Comparison of ENCODE assay signal across 9 mouse cellular contexts in the genomic region with DNA sequence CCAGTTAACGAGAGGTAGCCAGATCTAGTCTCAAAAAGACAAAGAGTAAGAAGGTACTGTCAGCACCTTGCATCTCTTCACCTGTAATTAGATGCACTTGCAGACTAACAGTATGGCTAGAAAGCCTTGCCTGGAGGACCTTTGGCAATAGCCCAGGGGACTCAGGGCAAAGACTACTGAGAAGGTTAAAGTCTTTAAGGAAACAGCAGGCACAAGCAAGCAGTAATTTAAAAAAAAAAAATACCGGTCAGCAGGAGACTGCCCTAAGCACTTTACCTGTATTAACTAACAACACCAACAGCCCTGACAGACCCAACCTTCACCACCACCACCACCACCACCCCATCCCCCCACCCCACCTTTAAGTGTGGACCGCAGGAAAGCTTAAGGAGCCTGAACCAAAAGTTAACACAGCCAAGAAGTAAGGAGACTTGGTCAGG. TPM values are rescaled to one million over a fixed set of nuclear protein-coding genes. Genes with fewer than 3 reads are reported as not detected.
DNase-seq lines count a peak whose midpoint lies in the region; ATAC-seq and TF ChIP-seq lines count a peak whose summit lies in the region.
"Not testable (repeated sequence)": the region's sequence is repeated elsewhere in the genome, so short reads cannot be mapped to it uniquely, and the experiment has no call there.
"Had no signal": no experiment of that assay in that cellular context is flagged by ENCODE, and none has a peak within 500 bp of the region (broad histone marks: within the 10 kb centered on the region; RNA-seq: fewer than 3 reads in every experiment).

TSS of gene Gm5475 (plus strand) at position 390 of the 440 bp plus-strand sequence.

- H3K79me2 ChIP-seq in heart, adult 2 months (replicated peaks; ENCODE audit: control insufficient read depth, insufficient read depth, low read length): not testable (repeated sequence)
- peaks cover 25% of the 10 kb centered on the region for H3K79me2 ChIP-seq in liver, adult 2 months (ENCODE audit: control insufficient read depth, insufficient read depth, low read length)

- peak within 1 kb of the TSS; percentile 93 for H3K4me3 ChIP-seq in E14TG2a.4 (replicated peaks; ENCODE audit: low read length)
- H3K4me3 ChIP-seq in embryonic facial prominence, embryonic 13.5 days: peak within 1 kb of the TSS; percentile 93
- H3K4me3 ChIP-seq in heart, adult 2 months: peak within 1 kb of the TSS; percentile 83
- H3K4me3 ChIP-seq in hindbrain, embryonic 15.5 days: peak within 1 kb of the TSS; percentile 93
- H3K4me3 ChIP-seq in kidney, embryonic 16.5 days (ENCODE audit: low read length): peak within 1 kb of the TSS; percentile 81
- peak within 1 kb of the TSS; percentile 74 for H3K4me3 ChIP-seq in liver, adult 2 months (ENCODE audit: insufficient read depth, low read depth, low read length)
- H3K4me3 ChIP-seq in megakaryocyte, embryonic 14.5 days (replicated peaks): peak within 1 kb of the TSS; percentile 96
- peak within 1 kb of the TSS; percentile 65 for H3K4me3 ChIP-seq in neural tube, embryonic 15.5 days (replicated peaks)

- intact Hi-C loops in heart, adult 2 months (cut with DNase I): loop anchor here (5.0 kb wide), 1 partner anchor 36 kb away; no protein-coding TSS in a partner anchor

- DNase-seq in heart, adult 2 months: not testable (repeated sequence)
- peak; percentile 67 for DNase-seq in liver, adult 2 months (ENCODE audit: extremely low read depth, low read depth, low spot score)

- not testable (repeated sequence) for H3K36me3 ChIP-seq in E14TG2a.4 (ENCODE audit: insufficient read depth, low read length); embryonic facial prominence, embryonic 13.5 days; heart, adult 2 months (ENCODE audit: control insufficient read depth, insufficient read depth, low read length); hindbrain, embryonic 15.5 days; kidney, embryonic 16.5 days (ENCODE audit: insufficient read depth, low read length); liver, adult 2 months (ENCODE audit: control insufficient read depth, insufficient read depth, low read length); megakaryocyte, embryonic 14.5 days (replicated peaks; ENCODE audit: low read length); neural tube, embryonic 15.5 days

- H3K9me3 ChIP-seq in E14TG2a.4 (ENCODE audit: low read length); embryonic facial prominence, embryonic 13.5 days; hindbrain, embryonic 15.5 days; kidney, embryonic 16.5 days (ENCODE audit: low read length); neural tube, embryonic 15.5 days (replicated peaks): not testable (repeated sequence)
- peaks cover 10% of the 10 kb centered on the region; the same call in 1 of the 2 replicates for H3K9me3 ChIP-seq in megakaryocyte, embryonic 14.5 days

- ATAC-seq in embryonic facial prominence, embryonic 13.5 days (ENCODE audit: insufficient number of reproducible peaks, insufficient read depth, low FRiP score, low TSS enrichment, low read depth); hindbrain, embryonic 15.5 days (ENCODE audit: low FRiP score, low read depth); kidney, embryonic 16.5 days (ENCODE audit: low FRiP score, low TSS enrichment); neural tube, embryonic 15.5 days (ENCODE audit: low FRiP score): not testable (repeated sequence)

- not testable (repeated sequence) for TF ChIP-seq POLR2A in heart, adult 2 months (IDR thresholded peaks at IDR 0.05; ENCODE audit: insufficient read depth, low read depth, low read length); liver, adult 2 months (IDR thresholded peaks at IDR 0.05; ENCODE audit: extremely low read depth, insufficient read depth, low read length)

- peak within 1 kb of the TSS; percentile 91 for H3K9ac ChIP-seq in embryonic facial prominence, embryonic 13.5 days
- peak within 1 kb of the TSS; percentile 87 for H3K9ac ChIP-seq in heart, adult 2 months (ENCODE audit: low read depth, low read length)
- H3K9ac ChIP-seq in hindbrain, embryonic 15.5 days: peak within 1 kb of the TSS; percentile 87
- H3K9ac ChIP-seq in kidney, embryonic 16.5 days (replicated peaks; ENCODE audit: low read length): peak within 1 kb of the TSS; percentile 89
- peak within 1 kb of the TSS; percentile 90 for H3K9ac ChIP-seq in liver, adult 2 months (ENCODE audit: low read depth, low read length)
- H3K9ac ChIP-seq in neural tube, embryonic 15.5 days (replicated peaks): peak within 1 kb of the TSS; percentile 62

- WGBS in embryonic facial prominence, embryonic 13.5 days: 18% methylated on average over 3 of the region's 3 CpGs
- 24% methylated on average over 3 of the region's 3 CpGs for WGBS in heart, adult 2 months
- WGBS in hindbrain, embryonic 15.5 days: 28% methylated on average over 3 of the region's 3 CpGs
- WGBS in kidney, embryonic 16.5 days: 23% methylated on average over 3 of the region's 3 CpGs
- WGBS in liver, adult 2 months: 6% methylated on average over 3 of the region's 3 CpGs
- 35% methylated on average over 3 of the region's 3 CpGs for WGBS in neural tube, embryonic 15.5 days

- peak within 1 kb of the TSS; percentile 11; the same call in 1 of the 2 replicates for H3K27ac ChIP-seq in embryonic facial prominence, embryonic 13.5 days
- H3K27ac ChIP-seq in heart, adult 2 months: peak within 1 kb of the TSS; percentile 74
- H3K27ac ChIP-seq in hindbrain, embryonic 15.5 days (replicated peaks): peak within 1 kb of the TSS; percentile 36
- peak within 1 kb of the TSS; percentile 70 for H3K27ac ChIP-seq in kidney, embryonic 16.5 days (ENCODE audit: low read length)
- H3K27ac ChIP-seq in liver, adult 2 months (replicated peaks; ENCODE audit: insufficient read depth, low read depth, low read length): peak within 1 kb of the TSS; percentile 60
- peak within 1 kb of the TSS; percentile 69 for H3K27ac ChIP-seq in neural tube, embryonic 15.5 days (replicated peaks)

- H3K27me3 ChIP-seq in E14TG2a.4 (ENCODE audit: insufficient read depth, low read length): peaks cover 29% of the 10 kb centered on the region
- H3K27me3 ChIP-seq in embryonic facial prominence, embryonic 13.5 days: peaks cover 16% of the 10 kb centered on the region
- H3K27me3 ChIP-seq in heart, adult 2 months (ENCODE audit: control insufficient read depth, insufficient read depth, low read length); kidney, embryonic 16.5 days (ENCODE audit: insufficient read depth, low read length); liver, adult 2 months (ENCODE audit: control insufficient read depth, insufficient read depth, low read length): not testable (repeated sequence)
- H3K27me3 ChIP-seq in hindbrain, embryonic 15.5 days: peaks cover 15% of the 10 kb centered on the region
- peaks cover 30% of the 10 kb centered on the region for H3K27me3 ChIP-seq in megakaryocyte, embryonic 14.5 days (replicated peaks)
- peaks cover 23% of the 10 kb centered on the region for H3K27me3 ChIP-seq in neural tube, embryonic 15.5 days (replicated peaks)

- TF ChIP-seq CTCF in E14TG2a.4 (conservative IDR thresholded peaks at IDR 0.05; ENCODE audit: low read length); heart, adult 2 months (IDR thresholded peaks at IDR 0.05); liver, adult 2 months (IDR thresholded peaks at IDR 0.05; ENCODE audit: low read depth, low read length): not testable (repeated sequence)

- peaks cover 46% of the 10 kb centered on the region for H3K4me1 ChIP-seq in E14TG2a.4 (replicated peaks; ENCODE audit: low read depth, low read length)
- H3K4me1 ChIP-seq in embryonic facial prominence, embryonic 13.5 days: peaks cover 63% of the 10 kb centered on the region
- H3K4me1 ChIP-seq in heart, adult 2 months (ENCODE audit: control insufficient read depth, insufficient read depth, low read length): not testable (repeated sequence)
- peaks cover 46% of the 10 kb centered on the region for H3K4me1 ChIP-seq in hindbrain, embryonic 15.5 days (replicated peaks)
- peaks cover 49% of the 10 kb centered on the region for H3K4me1 ChIP-seq in kidney, embryonic 16.5 days (ENCODE audit: insufficient read depth, low read length)
- H3K4me1 ChIP-seq in liver, adult 2 months (ENCODE audit: control insufficient read depth, insufficient read depth, low read length): peaks cover 20% of the 10 kb centered on the region
- peaks cover 66% of the 10 kb centered on the region for H3K4me1 ChIP-seq in megakaryocyte, embryonic 14.5 days
- H3K4me1 ChIP-seq in neural tube, embryonic 15.5 days: peaks cover 49% of the 10 kb centered on the region

- TF ChIP-seq EP300 in heart, adult 2 months (IDR thresholded peaks at IDR 0.05; ENCODE audit: insufficient read depth, low read depth, low read length): not testable (repeated sequence)

- peak within 1 kb of the TSS; percentile 98 for H3K4me2 ChIP-seq in embryonic facial prominence, embryonic 13.5 days
- peak within 1 kb of the TSS; percentile 95 for H3K4me2 ChIP-seq in hindbrain, embryonic 15.5 days
- peak within 1 kb of the TSS; percentile 96 for H3K4me2 ChIP-seq in kidney, embryonic 16.5 days (replicated peaks; ENCODE audit: low read depth, low read length)
- H3K4me2 ChIP-seq in neural tube, embryonic 15.5 days: peak within 1 kb of the TSS; percentile 93

RNA-seq across cellular contexts. Expression of gene Gm5475, which starts in this region (rescaled TPM):
- 0.10 TPM in 1 of 2 replicates, not detected in the other for polyA plus RNA-seq in embryonic facial prominence, embryonic 13.5 days (2015; fragmentation: Nextera tagmentation; extraction: Ambion mirVana)
- not detected for total RNA-seq in heart, adult 2 months (2021)
- polyA plus RNA-seq in heart, adult 2 months (2012; rRNA removed): not detected in 2 replicates
- polyA plus RNA-seq in hindbrain, embryonic 15.5 days (2015; fragmentation: Nextera tagmentation; extraction: Ambion mirVana): 0.18 and 0.19 TPM in 2 replicates
- 0.19 and 0.22 TPM in 2 replicates for polyA plus RNA-seq in kidney, embryonic 16.5 days (2015; fragmentation: Nextera tagmentation; extraction: Ambion mirVana)
- total RNA-seq in liver, adult 2 months (2014; rRNA removed): not detected in 2 replicates
- not detected in 2 replicates for polyA plus RNA-seq in liver, adult 2 months (2012; rRNA removed)
- not detected in 2 replicates for polyA plus RNA-seq in megakaryocyte, embryonic 14.5 days (2012; ENCODE audit: insufficient read depth, low replicate concordance)
- polyA plus RNA-seq in neural tube, embryonic 15.5 days (2015; fragmentation: Nextera tagmentation; extraction: Ambion mirVana): 0.08 and 0.23 TPM in 2 replicates
- total RNA-seq: heart, postnatal 25 days had no signal

Comparison
In these comparisons a context has a peak if more than half of its experiments do, and no peak if none do; other contexts are left out.
1. Peak in DNase-seq, H3K4me3 ChIP-seq, H3K27ac ChIP-seq and H3K9ac ChIP-seq in liver, adult 2 months; RNA of the gene not detected or under 1 TPM.
2. H3K27ac ChIP-seq: peak in every context shown above with its lines; median percentile 74 in heart, adult 2 months; 70 in kidney, embryonic 16.5 days; 69 in neural tube, embryonic 15.5 days; 60 in liver, adult 2 months; 36 in hindbrain, embryonic 15.5 days; 11 in embryonic facial prominence, embryonic 13.5 days.